Mouse (Mus musculus): ENCODE results near the gene Gm10197. TPM values are rescaled to one million over a fixed set of nuclear protein-coding genes. Genes with fewer than 3 reads are reported as not detected.
A peak's percentile ranks its signal among the peaks of the same experiment; 100 is the strongest.

The Gm10197 gene
- polyA plus RNA-seq, 1 experiment from 2014 or later, result not detected

- peak overlapping the region; percentile 61 for H3K27ac ChIP-seq (ENCODE audit: poor library complexity, severe bottlenecking)
- H3K36me3 ChIP-seq, result peaks cover 23% of the 10 kb centered on the region
- peak overlapping the region; percentile 85 for H3K9ac ChIP-seq
- ATAC-seq (ENCODE audit: insufficient number of reproducible peaks, low FRiP score), result peak; percentile 82
- no peaks in the 10 kb centered on the region for H3K27me3 ChIP-seq (replicated peaks)
- peak overlapping the region; percentile 99 for H3K4me2 ChIP-seq
- H3K4me1 ChIP-seq (replicated peaks), result peaks cover 37% of the 10 kb centered on the region
- peak overlapping the region; percentile 84 for H3K4me3 ChIP-seq
- under 1% methylated on average over 83 of the region's 106 CpGs for WGBS
- H3K9me3 ChIP-seq (replicated peaks), result no peaks in the 10 kb centered on the region; the same call in 1 of the 2 replicates
Observed at GRCm38 (mm10) chr19:53329221-53329991, 42.2 kb downstream of the Gm10197 start.

GRCm38 (mm10) chr19:53328116-53328515 lies 43.5 kb downstream of the Gm10197 start:
- H3K27ac ChIP-seq (ENCODE audit: poor library complexity, severe bottlenecking), result no peak overlapping the region; the same call in 1 of the 2 replicates
- no peak overlapping the region for H3K4me2 ChIP-seq
- ATAC-seq (ENCODE audit: insufficient number of reproducible peaks, low FRiP score), result no peak

GRCm38 (mm10) chr19:53325578-53326295 lies 45.8 kb downstream of the Gm10197 start:
- WGBS, result 5% methylated on average over 27 of the region's 27 CpGs
- H3K27ac ChIP-seq (ENCODE audit: poor library complexity, severe bottlenecking), result peak overlapping the region; percentile 85
- peak overlapping the region; percentile 51 for H3K4me3 ChIP-seq
- peak; percentile 83 for ATAC-seq (ENCODE audit: insufficient number of reproducible peaks, low FRiP score)
- H3K9me3 ChIP-seq (replicated peaks), result no peaks in the 10 kb centered on the region
- peak overlapping the region; percentile 74 for H3K9ac ChIP-seq
- H3K4me2 ChIP-seq, result peak overlapping the region; percentile 81
- no peaks in the 10 kb centered on the region for H3K36me3 ChIP-seq
- no peaks in the 10 kb centered on the region for H3K27me3 ChIP-seq (replicated peaks)
- peaks cover 49% of the 10 kb centered on the region for H3K4me1 ChIP-seq (replicated peaks)

More at GRCm38 (mm10) chr19:53328116-53328515, 43.5 kb downstream of the Gm10197 start:
- Histone ChIP-seq H3K9me3 (replicated peaks) (no peaks in the 10 kb centered on the region; the same call in 1 of the 2 replicates), H3K4me3 (no peak overlapping the region), H3K9ac (no peak overlapping the region), H3K36me3 (peaks cover 16% of the 10 kb centered on the region), H3K27me3 (replicated peaks) (no peaks in the 10 kb centered on the region), H3K4me1 (replicated peaks) (peaks cover 41% of the 10 kb centered on the region)
- WGBS, result 70% methylated on average over 9 of the region's 9 CpGs

GRCm38 (mm10) chr19:53324866-53325265 lies 46.7 kb downstream of the Gm10197 start:
- Histone ChIP-seq H3K4me2 (peak overlapping the region; percentile 81), H3K27ac (ENCODE audit: poor library complexity, severe bottlenecking) (no peak overlapping the region), H3K9me3 (replicated peaks) (no peaks in the 10 kb centered on the region), H3K9ac (no peak overlapping the region), H3K27me3 (replicated peaks) (no peaks in the 10 kb centered on the region), H3K4me1 (replicated peaks) (peaks cover 51% of the 10 kb centered on the region), H3K36me3 (no peaks in the 10 kb centered on the region), H3K4me3 (peak overlapping the region; percentile 51)
- ATAC-seq (ENCODE audit: insufficient number of reproducible peaks, low FRiP score), result no peak
- WGBS, result 63% methylated on average over 6 of the region's 6 CpGs

- no peak overlapping the region for H3K9ac ChIP-seq
- H3K27me3 ChIP-seq (replicated peaks), result no peaks in the 10 kb centered on the region
- WGBS, result 89% methylated on average over 12 of the region's 12 CpGs
- peaks cover 55% of the 10 kb centered on the region for H3K4me1 ChIP-seq (replicated peaks)
- no peaks in the 10 kb centered on the region for H3K36me3 ChIP-seq
- no peaks in the 10 kb centered on the region for H3K9me3 ChIP-seq (replicated peaks)
- no peak overlapping the region for H3K4me3 ChIP-seq
- no peak overlapping the region for H3K27ac ChIP-seq (ENCODE audit: poor library complexity, severe bottlenecking)
- ATAC-seq (ENCODE audit: insufficient number of reproducible peaks, low FRiP score), result no peak
- no peak overlapping the region for H3K4me2 ChIP-seq
Observed at GRCm38 (mm10) chr19:53322438-53323048, 49.0 kb downstream of the Gm10197 start.

Other genes starting within 250 kb of the Gm10197 start
- 154 and 157 TPM in 2 replicates for gene Add3, start 231.3 kb downstream of the Gm10197 start, polyA plus RNA-seq (2016; fragmentation: Nextera tagmentation; extraction: Ambion mirVana)
- 40.0 and 42.7 TPM in 2 replicates for gene Mxi1, start 61.2 kb downstream of the Gm10197 start, polyA plus RNA-seq (2016; fragmentation: Nextera tagmentation; extraction: Ambion mirVana)
- 30.5 and 33.0 TPM in 2 replicates for gene Smndc1, start 18.8 kb upstream of the Gm10197 start, polyA plus RNA-seq (2016; fragmentation: Nextera tagmentation; extraction: Ambion mirVana)
- 12.4 and 14.3 TPM in 2 replicates for gene Dusp5, start 157.3 kb upstream of the Gm10197 start, polyA plus RNA-seq (2016; fragmentation: Nextera tagmentation; extraction: Ambion mirVana)
- 314 and 321 TPM in 2 replicates for gene Nutf2-ps1, start 217.3 kb upstream of the Gm10197 start, polyA plus RNA-seq (2016; fragmentation: Nextera tagmentation; extraction: Ambion mirVana)
- 45.6 and 47.1 TPM in 2 replicates for gene Smc3, start 228.6 kb upstream of the Gm10197 start, polyA plus RNA-seq (2016; fragmentation: Nextera tagmentation; extraction: Ambion mirVana)

Data from heart, embryonic 12.5 days (tissue).